Mouse (Mus musculus): Measurements from ENCODE around the gene Nr6a1.

The Nr6a1 gene

DNA sequence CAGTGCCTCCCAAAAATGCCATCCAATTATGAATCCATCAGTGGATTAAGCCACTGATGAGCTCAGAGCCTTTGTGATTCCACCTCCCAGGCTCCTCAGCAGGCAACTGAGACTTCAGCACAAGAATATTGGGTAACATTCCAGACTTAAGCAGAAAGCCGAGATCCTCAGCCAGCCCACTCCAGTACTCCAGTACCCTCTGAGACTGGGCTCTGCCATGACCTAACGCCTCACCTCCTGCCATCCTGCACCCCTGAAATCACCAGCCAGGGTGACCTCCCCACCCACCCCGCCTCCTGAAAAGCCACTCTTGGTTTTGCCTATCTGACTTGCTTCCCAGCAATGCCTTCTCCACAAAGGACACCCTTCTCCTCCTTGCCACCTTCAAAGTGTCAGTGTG lies 9.9 kb upstream of the Nr6a1 start:
- no peak for DNase-seq (ENCODE audit: low spot score in 2 of 2)

DNA sequence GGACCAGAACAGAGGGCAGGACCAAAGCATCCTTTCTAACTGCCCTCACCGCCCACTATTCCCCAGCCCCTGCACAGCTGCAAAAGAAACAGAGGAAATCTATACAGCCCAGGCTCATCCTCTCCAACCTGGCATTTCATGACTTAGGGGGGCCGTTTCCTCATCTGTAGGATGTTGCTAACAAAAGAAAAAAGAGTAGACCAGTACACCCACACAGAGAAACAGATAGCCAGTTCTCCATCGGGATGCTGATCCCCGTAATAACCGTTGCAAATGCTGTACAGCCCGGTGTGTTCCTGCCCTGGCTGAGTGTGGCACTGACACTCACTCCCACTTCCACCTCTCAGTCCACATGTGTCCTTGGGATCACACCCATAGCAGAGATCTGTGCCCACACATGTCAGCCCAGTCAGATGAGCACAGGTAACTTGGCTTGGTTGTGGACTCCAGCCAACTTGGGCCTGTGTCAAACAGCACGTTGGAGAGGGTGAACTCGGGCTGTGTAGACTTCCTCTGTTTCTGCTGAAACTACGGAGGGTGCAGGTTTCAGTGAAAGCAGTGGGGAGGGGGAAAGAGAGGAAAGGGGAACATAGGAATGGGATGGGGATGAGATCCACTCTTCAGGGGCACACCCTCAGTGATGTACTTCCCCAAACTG lies 9.4 kb upstream of the Nr6a1 start:
- no peak for DNase-seq (ENCODE audit: low spot score in 2 of 2)

DNA sequence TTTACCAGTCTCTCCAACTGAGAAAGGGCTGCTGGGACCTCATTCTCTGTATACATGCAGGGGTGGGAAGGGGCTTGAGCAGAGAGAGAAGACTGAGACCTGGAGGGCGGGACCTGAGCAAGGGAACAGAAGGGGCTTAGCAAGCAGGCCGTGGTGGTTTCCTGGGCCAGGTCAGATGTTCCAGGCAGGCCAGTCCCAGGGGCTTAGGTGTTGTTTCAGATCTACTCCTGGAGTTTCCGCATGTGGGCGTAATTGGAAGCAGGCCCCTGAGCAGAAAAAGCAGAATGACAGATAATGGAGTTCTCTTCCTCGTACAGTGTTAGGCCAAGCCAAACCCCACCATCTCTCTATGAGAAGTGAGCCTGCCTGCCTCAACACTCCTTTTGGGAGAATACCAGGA lies 7.4 kb upstream of the Nr6a1 start:
- DNase-seq (ENCODE audit: low spot score in 2 of 2), result no peak

DNA sequence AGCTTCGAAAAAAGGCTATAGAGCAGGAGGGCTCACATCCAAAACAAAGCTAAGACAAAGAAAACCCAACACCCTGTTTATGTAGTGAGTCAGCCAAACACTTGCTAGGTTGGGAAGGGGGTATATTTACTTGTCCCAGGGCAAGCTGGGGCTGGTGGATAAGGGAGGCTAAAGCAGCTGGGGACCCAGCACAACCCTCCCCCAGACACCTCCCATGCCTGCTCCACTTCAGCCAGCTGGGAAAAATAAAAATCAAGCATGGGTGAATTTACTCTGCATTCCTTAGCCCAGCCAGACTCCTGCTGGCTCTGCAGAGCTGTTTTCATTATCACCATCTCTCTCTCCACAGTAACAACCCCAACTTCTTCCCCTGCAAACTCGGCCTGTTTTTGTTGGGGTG lies 6.4 kb upstream of the Nr6a1 start:
- no peak for DNase-seq (ENCODE audit: low spot score in 2 of 2)

DNA sequence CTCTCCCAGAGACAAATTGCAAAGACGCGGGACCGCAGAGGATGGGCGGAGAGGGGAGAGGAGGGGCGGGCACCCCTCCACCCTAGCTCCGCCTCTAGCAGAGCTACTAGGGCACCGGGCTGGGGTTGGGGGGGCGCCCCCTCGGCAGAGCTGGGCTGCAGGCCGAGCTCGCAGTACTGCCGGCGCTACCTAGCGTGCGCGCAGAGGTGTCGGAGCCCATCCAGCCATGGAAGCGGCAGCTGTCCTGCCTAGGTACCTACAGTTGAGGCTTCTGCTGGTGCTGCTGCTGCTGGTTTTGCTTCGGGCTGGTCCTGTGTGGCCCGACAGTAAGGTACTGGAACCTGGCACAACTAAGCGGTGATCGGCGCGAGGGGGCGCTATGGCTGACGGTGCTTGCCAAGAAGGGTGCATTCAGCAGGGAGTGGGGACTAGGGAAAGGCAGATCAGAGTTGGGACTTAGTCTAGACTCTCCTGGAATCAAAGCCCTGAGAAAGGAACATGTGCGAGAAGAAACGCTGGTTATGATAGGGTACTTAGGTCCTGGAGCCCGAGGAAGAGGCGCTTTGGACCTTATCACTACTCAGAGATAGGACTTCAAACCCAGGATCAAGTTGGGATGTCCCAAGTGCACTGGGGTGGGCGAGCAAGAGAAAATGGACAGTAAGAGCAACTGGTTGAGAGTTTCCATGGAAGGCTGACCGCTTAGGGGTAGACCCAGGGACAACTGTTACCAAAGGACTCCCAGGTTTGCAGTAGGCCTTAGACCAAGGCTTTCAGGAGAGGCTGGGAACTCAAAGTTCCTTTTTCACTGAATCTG lies 4.6 kb upstream of the Nr6a1 start, which contains the start of gene Olfml2a:
Gene Olfml2a (plus strand): TSS at position 128 of the 817 bp plus-strand sequence.
- peak in 1 of 2 experiments; percentile 66 for DNase-seq (ENCODE audit: low spot score in 2 of 2)

DNA sequence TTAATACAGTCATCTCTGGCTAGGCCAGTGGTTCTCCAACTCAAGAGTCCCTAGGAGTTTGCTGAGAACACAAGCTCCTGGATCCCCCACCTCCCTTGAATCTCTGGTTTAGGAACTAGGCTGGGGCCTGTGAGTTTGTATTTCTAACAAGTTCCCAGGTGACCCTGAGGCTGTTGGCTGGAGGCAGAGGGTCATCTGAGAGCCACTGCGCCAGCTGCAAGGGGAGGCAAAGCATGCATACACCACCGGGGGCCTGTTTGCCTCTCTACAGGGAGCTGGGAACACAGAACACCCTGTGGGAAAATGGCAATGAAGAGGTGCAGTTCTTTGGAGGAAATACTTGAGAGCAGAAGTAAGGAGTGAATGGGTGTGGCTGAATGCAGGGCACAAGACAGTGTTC lies 2.8 kb upstream of the Nr6a1 start:
- DNase-seq (ENCODE audit: low spot score in 2 of 2), result no peak

DNA sequence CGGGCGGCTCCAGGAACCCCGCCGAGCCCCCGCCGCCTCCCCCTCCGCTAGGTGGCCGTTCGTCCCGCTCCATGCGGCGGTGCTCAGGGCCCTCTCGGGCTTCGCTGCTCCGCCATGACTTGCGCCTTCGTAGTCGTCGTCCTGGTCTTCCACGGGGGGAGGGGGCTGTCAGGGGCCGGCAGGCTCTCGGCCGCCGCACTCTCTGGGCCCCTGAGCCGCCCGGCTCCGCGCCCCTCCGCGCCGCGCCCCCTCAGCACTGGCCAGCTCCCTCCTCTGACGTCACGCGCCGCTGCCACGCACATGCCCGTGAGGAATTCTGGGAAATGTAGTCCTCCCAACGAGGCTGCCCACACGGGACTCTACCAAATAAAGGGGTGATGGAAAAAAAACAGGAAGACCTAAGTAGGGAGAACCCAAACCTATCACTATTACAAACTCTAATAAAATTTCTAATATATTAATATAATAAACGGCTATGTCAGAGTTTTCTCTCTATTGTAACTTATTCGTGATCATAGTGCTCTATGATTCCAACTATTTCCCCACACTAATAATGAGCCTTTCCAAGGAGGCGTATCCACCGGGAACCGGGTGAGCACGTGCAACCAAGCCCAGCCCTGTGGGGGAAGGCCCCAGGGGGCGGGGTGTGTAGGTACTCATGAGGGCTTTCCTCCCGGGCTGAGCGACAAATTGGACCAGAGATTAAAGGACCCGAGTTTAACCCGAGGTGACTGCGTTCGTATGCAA lies 1.2 kb downstream of the Nr6a1 start:
- DNase-seq (ENCODE audit: low spot score in 2 of 2), result peak; percentile 89 to 94

DNA sequence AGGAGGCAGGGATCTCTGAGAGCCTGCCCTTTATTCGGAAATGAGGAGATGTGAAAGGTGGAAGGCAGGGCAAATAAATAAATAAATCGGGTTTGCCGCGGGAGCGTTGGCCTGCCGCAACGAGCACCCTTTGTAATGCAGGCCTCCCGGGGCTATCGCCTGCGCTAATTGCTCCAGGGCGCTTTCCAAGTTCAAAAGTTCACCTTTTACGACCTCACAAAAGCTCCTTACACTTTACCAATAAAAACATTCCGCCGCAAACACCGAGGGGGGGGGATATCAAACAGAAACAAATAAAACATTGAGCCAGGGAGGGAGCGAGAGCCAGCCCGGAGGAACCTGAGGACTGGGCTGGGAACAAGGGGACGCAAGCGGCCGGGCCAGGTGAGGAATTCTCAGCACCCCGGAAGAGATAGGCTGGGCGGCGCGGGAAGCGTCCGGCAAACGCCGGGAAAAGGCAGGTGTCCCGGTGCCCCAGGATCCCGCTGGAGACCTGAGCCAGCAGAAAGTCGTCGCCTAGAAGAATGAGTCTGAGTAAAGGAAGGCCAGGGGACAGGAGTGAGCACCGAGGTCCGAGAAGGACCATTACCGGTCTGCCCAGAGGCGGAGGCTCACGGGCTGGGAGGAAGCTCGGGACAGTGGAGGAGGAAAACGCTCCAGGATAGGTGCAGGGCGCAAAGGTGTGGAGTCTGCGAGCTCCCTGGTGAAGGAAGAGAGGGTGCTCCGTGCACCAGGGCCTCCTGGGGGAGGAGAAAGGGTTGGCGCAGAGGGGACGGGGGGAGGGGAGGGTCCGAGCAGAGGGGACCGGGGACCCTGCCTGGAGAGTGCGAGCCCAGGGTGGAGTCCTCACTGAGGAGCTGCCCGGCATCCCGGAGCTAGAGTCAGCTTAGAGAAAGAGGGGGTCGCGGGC lies 2.1 kb downstream of the Nr6a1 start:
- DNase-seq (ENCODE audit: low spot score in 2 of 2), result no peak

DNA sequence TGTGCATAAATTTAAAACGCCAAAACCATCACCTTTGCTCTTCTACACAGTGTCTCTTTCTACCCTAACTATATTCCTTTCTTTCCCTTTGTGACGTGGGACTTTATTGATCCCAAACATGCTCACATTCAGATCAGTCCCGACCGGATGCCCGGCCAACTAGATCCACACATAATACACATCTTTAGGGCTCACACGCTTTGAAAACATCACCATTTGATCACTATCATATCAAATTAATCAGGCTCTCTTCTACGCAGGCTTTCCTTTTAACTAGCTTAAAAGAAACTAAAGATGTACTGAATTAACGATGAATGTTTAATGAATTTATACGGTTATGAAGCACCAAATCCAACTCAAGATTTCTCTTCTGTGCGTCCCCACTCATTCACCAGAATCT lies 2.9 kb downstream of the Nr6a1 start:
- DNase-seq (ENCODE audit: low spot score in 2 of 2), result no peak

DNA sequence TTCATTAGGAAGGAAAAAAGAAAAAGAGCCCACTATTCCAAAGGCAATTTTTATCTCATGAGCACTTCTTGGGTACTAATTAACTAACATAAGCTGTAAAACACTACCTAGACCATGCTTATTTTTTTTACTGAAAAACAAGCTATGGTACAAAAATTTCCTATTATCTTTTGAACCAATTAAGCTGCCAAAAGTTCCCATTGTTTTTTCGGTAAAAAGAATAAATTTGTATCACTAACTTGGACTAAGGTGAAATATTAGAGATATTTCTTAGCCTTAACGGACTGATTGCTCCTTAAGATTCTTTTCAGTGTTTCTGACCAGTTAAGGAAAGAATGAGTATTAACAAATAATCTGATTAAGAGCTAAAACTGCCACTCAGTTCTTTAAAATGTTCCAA lies 3.6 kb downstream of the Nr6a1 start:
- no peak for DNase-seq (ENCODE audit: low spot score in 2 of 2)

DNA sequence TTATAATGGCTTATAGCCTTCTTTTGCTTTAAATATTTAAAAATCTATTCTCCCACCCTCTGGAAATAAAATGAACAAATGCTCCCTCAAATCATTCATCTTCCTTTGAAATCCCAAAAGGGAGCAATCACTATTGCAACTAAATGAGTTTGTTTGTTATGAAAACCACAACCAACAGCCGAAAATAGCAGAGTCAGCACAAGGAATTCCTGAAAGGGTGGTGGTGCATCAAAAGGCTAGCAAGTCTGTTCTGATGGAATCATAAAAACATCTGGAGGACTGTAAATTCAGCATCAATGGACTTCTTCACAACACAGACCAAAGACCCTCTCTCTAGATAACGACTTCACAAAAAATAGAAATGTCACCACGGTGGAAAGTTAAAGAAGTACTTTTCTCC lies 4.0 kb downstream of the Nr6a1 start:
- DNase-seq (ENCODE audit: low spot score in 2 of 2), result no peak

DNA sequence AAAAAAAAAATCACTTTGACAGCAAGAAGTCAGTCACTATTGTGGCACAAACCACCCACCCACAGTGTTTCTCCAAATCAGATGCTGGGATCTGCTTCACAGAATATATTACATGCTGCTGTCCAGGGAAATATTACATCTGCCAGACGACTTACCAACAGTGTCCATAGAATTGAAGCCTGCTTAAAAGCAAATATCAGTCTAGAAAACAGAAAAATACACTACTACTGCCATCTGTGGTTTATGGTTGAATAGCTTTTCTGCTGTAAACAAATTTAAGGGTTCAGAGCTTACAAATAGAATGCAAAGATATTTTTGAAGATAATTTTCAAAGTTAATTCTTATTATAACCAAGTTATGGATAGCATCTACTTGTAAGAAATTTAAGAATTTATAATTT lies 6.1 kb downstream of the Nr6a1 start:
- DNase-seq (ENCODE audit: low spot score in 2 of 2), result no peak

DNA sequence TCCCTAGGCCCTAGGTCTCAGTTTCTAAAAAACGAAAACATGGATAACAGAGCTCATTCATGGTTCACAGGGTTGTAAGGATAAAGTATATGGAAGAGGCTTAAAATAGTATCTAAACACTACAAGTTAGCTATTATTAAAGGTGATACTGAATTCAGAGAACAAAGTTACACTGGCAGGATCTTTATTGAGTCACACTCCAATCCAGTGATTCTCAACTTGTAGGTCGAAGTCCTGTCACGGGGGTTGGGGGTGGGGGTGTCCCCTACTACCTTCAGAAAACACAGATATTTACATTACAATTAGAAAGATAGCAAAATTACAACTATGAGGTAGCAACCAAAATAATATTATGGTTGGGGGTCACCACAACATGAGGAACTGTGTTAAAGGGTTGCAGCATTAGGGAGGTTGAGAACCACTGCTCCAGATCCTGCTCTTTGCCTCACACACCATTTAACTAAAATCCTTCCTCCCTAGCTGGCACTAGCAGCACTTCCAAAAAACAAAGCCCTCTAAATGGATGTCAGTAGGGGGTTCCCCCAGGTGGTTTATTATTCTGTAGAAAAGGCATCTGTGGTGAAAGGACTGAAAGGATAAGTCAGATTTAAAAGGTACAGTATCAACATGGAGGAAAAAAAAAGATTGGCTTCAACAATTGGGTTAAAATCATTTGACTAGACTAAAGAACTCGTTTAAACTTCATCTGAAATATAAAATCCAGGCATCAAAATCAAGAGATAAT lies 10.4 kb downstream of the Nr6a1 start:
- DNase-seq (ENCODE audit: low spot score in 2 of 2), result no peak

DNA sequence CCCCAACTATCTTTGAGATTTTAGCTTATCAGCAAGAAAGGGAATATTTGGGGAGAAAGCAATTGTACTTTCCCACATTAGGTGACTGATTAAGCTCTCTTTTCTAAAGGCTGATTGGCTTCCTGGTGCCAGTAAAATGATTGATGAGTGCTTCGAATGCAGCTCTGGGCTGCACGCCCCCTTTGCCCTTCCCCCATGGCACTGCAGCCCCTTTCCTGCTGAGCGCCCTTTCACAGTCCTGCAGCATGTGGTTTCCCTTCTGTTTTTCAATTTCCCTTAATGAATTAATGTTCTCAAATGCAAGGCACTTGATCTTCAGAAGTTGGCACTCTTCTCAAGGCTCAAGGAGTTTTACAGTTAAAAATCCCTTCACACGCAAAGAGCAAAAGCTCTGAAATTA lies 12.5 kb downstream of the Nr6a1 start:
- DNase-seq (ENCODE audit: low spot score in 2 of 2), result no peak

DNA sequence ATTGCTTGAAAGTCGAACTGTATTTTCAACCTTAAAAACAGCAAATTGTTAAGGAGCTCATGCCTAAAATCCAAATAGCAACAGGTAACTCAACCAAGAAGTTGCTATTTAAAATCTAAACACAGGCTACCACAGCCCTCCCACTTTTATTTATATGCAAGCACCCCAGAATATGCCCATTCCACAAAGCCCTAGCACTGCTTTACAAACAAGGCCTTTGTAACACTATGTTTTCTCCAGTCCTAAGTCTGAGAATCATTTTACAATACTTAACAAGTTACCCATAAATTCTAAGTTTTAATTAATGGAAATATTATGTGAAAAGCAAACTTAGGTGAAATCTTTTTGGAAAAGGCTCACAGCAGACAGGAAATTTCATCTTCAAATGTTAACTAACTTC lies 13.0 kb downstream of the Nr6a1 start:
- DNase-seq (ENCODE audit: low spot score in 2 of 2), result no peak

DNA sequence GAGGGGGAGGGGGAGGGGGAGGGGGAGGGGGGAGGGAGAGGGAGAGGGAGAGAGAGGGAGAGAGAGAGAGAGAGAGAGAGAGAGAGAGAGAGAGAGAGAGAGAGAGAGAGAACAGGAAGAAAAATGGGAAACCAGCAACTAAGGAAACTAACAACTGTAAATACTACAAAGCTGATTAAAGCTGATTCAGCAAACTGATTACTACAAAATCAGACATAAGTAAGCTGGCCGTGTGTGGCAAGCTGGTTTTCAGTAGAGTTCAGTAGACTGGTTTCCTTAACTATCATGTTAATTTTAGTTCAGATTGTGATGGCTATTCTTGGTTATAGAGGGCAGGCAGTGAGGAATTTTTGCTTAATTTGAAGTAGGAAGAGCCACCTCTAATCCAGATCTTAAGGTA lies 18.9 kb downstream of the Nr6a1 start:
- no peak for DNase-seq (ENCODE audit: low spot score in 2 of 2)

DNA sequence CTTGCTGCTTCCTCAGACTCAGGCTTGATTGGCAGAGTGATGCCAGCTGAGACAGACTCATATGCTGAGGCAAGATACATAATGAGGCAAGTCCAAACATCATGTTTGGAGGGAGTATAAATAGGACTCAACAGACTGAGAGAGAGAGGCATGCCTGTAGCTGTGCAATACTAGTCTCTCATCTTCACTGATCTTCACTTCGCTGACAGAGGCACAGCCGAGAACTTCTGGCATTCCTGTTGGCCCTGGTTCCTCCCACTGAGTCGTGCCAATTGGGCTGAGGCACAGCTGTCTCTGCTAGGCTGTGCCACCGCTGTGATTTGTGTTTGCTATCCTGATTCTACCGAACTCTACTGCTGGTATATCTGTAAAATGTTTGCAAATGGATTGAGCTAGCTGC lies 21.4 kb downstream of the Nr6a1 start:
- peak in 1 of 2 experiments; percentile 12 for DNase-seq (ENCODE audit: low spot score in 2 of 2)

DNA sequence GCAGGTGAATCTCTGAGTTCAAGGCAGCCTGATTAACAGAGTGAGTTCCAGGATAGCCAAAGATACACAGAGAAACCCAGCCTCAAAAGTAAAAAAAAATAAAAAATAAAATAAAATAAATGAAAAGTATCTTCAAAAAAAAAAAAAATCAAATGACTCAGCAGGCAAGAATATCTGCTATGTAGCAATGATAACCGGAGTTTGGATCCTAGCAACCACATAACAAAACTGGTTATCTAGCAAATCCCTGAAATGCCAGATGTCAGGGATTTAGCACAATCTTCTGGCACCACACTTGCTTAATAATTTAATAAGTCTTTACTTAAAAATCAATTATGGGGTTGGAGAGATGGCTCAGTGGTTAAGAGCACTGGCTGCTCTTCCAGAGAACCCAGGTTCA lies 23.2 kb downstream of the Nr6a1 start:
- DNase-seq (ENCODE audit: low spot score in 2 of 2), result no peak

DNA sequence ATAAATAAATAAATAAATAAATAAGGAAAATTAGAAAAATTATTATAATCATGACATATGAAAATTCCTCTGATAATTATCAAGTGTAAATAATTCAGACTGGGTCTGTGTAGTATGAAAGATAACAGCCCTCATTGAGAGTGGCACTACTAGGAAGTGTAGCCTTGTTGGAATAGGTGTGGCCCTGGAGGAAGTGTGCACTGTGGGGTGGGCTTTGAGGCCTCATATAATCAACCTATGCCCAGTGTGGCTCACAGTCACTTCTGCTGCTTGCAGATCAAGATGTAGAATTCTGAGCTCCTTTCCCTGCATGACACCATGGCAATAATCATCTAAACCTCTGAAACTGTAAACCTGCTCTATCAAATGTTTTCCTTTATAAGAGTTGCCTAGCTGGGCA lies 24.6 kb downstream of the Nr6a1 start:
- no peak for DNase-seq (ENCODE audit: low spot score in 2 of 2)

DNA sequence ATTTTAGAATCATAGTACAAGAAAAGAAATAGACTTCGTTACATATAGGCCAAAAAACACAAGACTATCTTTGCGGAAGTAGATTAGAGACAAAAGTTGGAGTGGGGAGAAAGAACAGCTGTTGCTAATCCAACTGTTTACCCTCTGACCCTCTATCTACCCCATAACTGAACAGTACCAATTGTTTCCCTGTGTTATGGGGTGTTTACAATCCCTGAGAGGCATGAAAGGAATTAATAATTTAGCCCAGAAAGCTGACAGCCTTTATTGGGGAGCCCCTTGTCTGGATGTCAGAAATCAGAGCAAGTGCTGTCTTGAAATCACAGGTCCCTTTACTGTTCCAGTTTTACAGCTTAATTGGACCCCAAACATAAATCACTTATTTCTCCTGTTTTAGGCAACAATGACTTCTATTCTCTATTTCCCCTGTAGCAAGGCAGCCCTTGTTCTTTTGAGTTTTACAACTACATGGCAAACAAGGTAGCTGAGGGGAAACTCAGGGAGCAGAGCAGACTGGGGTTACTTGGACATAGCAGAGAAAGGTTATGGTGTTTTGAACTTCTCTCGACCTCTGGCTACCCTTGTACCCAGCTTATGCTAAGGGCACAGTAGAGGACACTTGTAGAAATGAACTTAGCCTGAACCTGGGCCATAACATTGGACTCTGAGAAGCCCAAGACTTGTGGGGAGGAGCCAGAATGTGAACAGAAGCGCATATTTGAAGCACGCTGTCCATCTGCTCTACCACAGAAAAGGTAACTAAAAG lies 46.4 kb downstream of the Nr6a1 start:
- no peak for DNase-seq (ENCODE audit: low spot score in 2 of 2)

Measured in frontal cortex, postnatal 10 days (tissue).